Comparison of ENCODE assay signal across 17 mouse cellular contexts in genomic region chr10:81546788-81547571, GRCm38 (mm10). TPM values are rescaled to one million over a fixed set of nuclear protein-coding genes. Genes with fewer than 3 reads are reported as not detected.
DNase-seq lines count a peak whose midpoint lies in the region; ATAC-seq and TF ChIP-seq lines count a peak whose summit lies in the region.
"Had no signal": no experiment of that assay in that cellular context is flagged by ENCODE, and none has a peak within 500 bp of the region (broad histone marks: within the 10 kb centered on the region; RNA-seq: fewer than 3 reads in every experiment).

No protein-coding gene starts in this region.

- peak overlapping the region; percentile 40; the same call in 1 of the 2 replicates for H3K9ac ChIP-seq in heart, embryonic 14.5 days (ENCODE audit: low read length)
- peak overlapping the region; percentile 32; the same call in 1 of the 2 replicates for H3K9ac ChIP-seq in embryonic facial prominence, embryonic 13.5 days
- H3K9ac ChIP-seq in liver, embryonic 14.5 days (replicated peaks) = peak overlapping the region; percentile 24; the same call in 1 of the 2 replicates
- H3K9ac ChIP-seq: midbrain, embryonic 13.5 days had no signal

- intact Hi-C loops in heart, postnatal 10 days (cut with DNase I) = no loop called here

- H3K4me1 ChIP-seq in heart, embryonic 14.5 days (ENCODE audit: control insufficient read depth in 2 of 2, insufficient read depth in 2 of 2, low read length in 2 of 2) = peaks cover 18 to 27% of the 10 kb centered on the region in 2 experiments
- peaks cover 78% of the 10 kb centered on the region for H3K4me1 ChIP-seq in G1E (ENCODE audit: insufficient read depth, low read depth, low read length)
- H3K4me1 ChIP-seq in embryonic facial prominence, embryonic 13.5 days = peaks cover 35% of the 10 kb centered on the region
- H3K4me1 ChIP-seq in liver, embryonic 14.5 days (replicated peaks; ENCODE audit: control insufficient read depth in 2 of 2, insufficient read depth in 2 of 2, low read length in 1 of 2) = peaks cover 19 to 38% of the 10 kb centered on the region in 2 experiments

- no peaks in the 10 kb centered on the region for H3K36me3 ChIP-seq in heart, embryonic 14.5 days (ENCODE audit: control insufficient read depth, insufficient read depth, low read length)
- H3K36me3 ChIP-seq in G1E (replicated peaks) = peaks cover 18% of the 10 kb centered on the region
- H3K36me3 ChIP-seq in embryonic facial prominence, embryonic 13.5 days = peaks cover 9% of the 10 kb centered on the region; the same call in 1 of the 2 replicates
- no peaks in the 10 kb centered on the region for H3K36me3 ChIP-seq in liver, embryonic 14.5 days (replicated peaks; ENCODE audit: control insufficient read depth, insufficient read depth, low read depth)
- H3K36me3 ChIP-seq: heart, embryonic 15.5 days; midbrain, embryonic 13.5 days had no signal

- no peaks in the 10 kb centered on the region for H3K9me3 ChIP-seq in heart, embryonic 14.5 days (ENCODE audit: control insufficient read depth, low read length)
- H3K9me3 ChIP-seq in G1E (replicated peaks) = no peaks in the 10 kb centered on the region
- no peaks in the 10 kb centered on the region for H3K9me3 ChIP-seq in embryonic facial prominence, embryonic 13.5 days
- H3K9me3 ChIP-seq in liver, embryonic 14.5 days (ENCODE audit: control insufficient read depth, low read length) = no peaks in the 10 kb centered on the region
- H3K9me3 ChIP-seq: heart, embryonic 15.5 days; hindbrain, embryonic 12.5 days; midbrain, embryonic 13.5 days had no signal

- no peak overlapping the region for H3K4me2 ChIP-seq in heart, embryonic 14.5 days (ENCODE audit: low read length)
- no peak overlapping the region for H3K4me2 ChIP-seq in embryonic facial prominence, embryonic 13.5 days
- H3K4me2 ChIP-seq in liver, embryonic 14.5 days (ENCODE audit: low read depth) = peak overlapping the region; percentile 88; the same call in 1 of the 2 replicates
- H3K4me2 ChIP-seq: heart, embryonic 15.5 days; hindbrain, embryonic 12.5 days; midbrain, embryonic 13.5 days had no signal

- TF ChIP-seq EP300 in liver, embryonic 14.5 days (IDR thresholded peaks at IDR 0.05; ENCODE audit: low read depth) = no peak

- H3K4me3 ChIP-seq in heart, embryonic 14.5 days (ENCODE audit: control insufficient read depth in 1 of 2, insufficient read depth in 1 of 2, low read depth in 1 of 2, low read length in 2 of 2) = no peak overlapping the region
- 0 out of 2 replicates have a peak overlapping the region, but pooled peaks have one; percentile 1 for H3K4me3 ChIP-seq in G1E (ENCODE audit: low read depth, low read length)
- H3K4me3 ChIP-seq in embryonic facial prominence, embryonic 13.5 days = no peak overlapping the region
- no peak overlapping the region for H3K4me3 ChIP-seq in liver, embryonic 14.5 days (ENCODE audit: insufficient read depth in 1 of 2, low read depth in 2 of 2, low read length in 2 of 2)
- H3K4me3 ChIP-seq: heart, embryonic 15.5 days; hindbrain, embryonic 12.5 days; midbrain, embryonic 13.5 days had no signal

- no peaks in the 10 kb centered on the region for H3K27me3 ChIP-seq in heart, embryonic 14.5 days (ENCODE audit: control insufficient read depth, insufficient read depth, low read length)
- H3K27me3 ChIP-seq in G1E (ENCODE audit: insufficient read depth, low read length) = no peaks in the 10 kb centered on the region
- no peaks in the 10 kb centered on the region for H3K27me3 ChIP-seq in embryonic facial prominence, embryonic 13.5 days
- H3K27me3 ChIP-seq in liver, embryonic 14.5 days (ENCODE audit: control insufficient read depth, insufficient read depth, low read length) = no peaks in the 10 kb centered on the region
- H3K27me3 ChIP-seq: heart, embryonic 15.5 days; hindbrain, embryonic 12.5 days; midbrain, embryonic 13.5 days had no signal

- no peak for ATAC-seq in heart, embryonic 14.5 days (ENCODE audit: insufficient number of reproducible peaks, insufficient read depth, low FRiP score, low read depth)
- ATAC-seq in G1E (ENCODE audit: extremely low read depth, insufficient number of reproducible peaks, low FRiP score, poor library complexity, severe bottlenecking) = no peak
- ATAC-seq in embryonic facial prominence, embryonic 13.5 days (ENCODE audit: insufficient number of reproducible peaks, insufficient read depth, low FRiP score, low TSS enrichment, low read depth) = no peak
- ATAC-seq in liver, embryonic 14.5 days (ENCODE audit: insufficient read depth) = no peak
- ATAC-seq in erythroblast, adult 5-6 weeks (replicated peaks; ENCODE audit: low FRiP score, poor library complexity, severe bottlenecking) = no peak
- ATAC-seq: midbrain, embryonic 13.5 days had no signal

- no peak for TF ChIP-seq CTCF in G1E (IDR thresholded peaks at IDR 0.05; ENCODE audit: low read depth, low read length)
- no peak for TF ChIP-seq CTCF in liver, embryonic 14.5 days (IDR thresholded peaks at IDR 0.05; ENCODE audit: low read depth)

- WGBS in heart, embryonic 14.5 days = 88% methylated on average over 13 of the region's 13 CpGs
- 92% methylated on average over 13 of the region's 13 CpGs for WGBS in embryonic facial prominence, embryonic 13.5 days
- 76% methylated on average over 13 of the region's 13 CpGs for WGBS in liver, embryonic 14.5 days (ENCODE audit: insufficient replicate concordance)

- no peak overlapping the region for H3K27ac ChIP-seq in heart, embryonic 14.5 days (replicated peaks in 1 of 2; ENCODE audit: control insufficient read depth in 1 of 2, insufficient read depth in 1 of 2, low read depth in 2 of 2, low read length in 2 of 2)
- no peak overlapping the region for H3K27ac ChIP-seq in embryonic facial prominence, embryonic 13.5 days
- peak overlapping the region; percentile 69 for H3K27ac ChIP-seq in liver, embryonic 14.5 days
- H3K27ac ChIP-seq: heart, embryonic 15.5 days; hindbrain, embryonic 12.5 days; midbrain, embryonic 13.5 days had no signal

- no peak for DNase-seq in heart, postnatal 10 days
- DNase-seq in G1E (ENCODE audit: low spot score) = no peak
- no peak for DNase-seq in liver, embryonic 14.5 days (ENCODE audit: low read depth in 3 of 3, low spot score in 3 of 3)
- DNase-seq in spleen, postnatal 10 days (ENCODE audit: low spot score in 2 of 2) = no peak
- DNase-seq in c-Kit-positive CD71-positive TER-119-positive erythroid progenitor cells, embryonic 14.5 days (ENCODE audit: low spot score) = no peak
- DNase-seq: adrenal gland, adult 2 months; cerebellum, adult 8-10 months; kidney, adult 2 months; layer of hippocampus, postnatal 36 days; right cerebral cortex, postnatal 25 days; thymus, postnatal 25 days had no signal

RNA-seq across cellular contexts. Expression of gene Gna11, which starts 2.0 kb away (rescaled TPM):
- 54.9 and 57.4 TPM in 2 replicates for polyA plus RNA-seq in heart, embryonic 14.5 days (2014; fragmentation: Nextera tagmentation; extraction: Ambion mirVana)
- total RNA-seq in heart, postnatal 10 days (2021) = 10 to 100 TPM; 59.2 to 60.6 TPM
- total RNA-seq in G1E (2014; fragmentation: Nextera tagmentation) (6.4 and 6.5 TPM in 2 replicates), G1E (2017) (8.4 and 9.7 TPM in 2 replicates)
- 13.0 and 14.0 TPM in 2 replicates for polyA plus RNA-seq in G1E (2012)
- 84.2 and 90.1 TPM in 2 replicates for polyA plus RNA-seq in embryonic facial prominence, embryonic 13.5 days (2015; fragmentation: Nextera tagmentation; extraction: Ambion mirVana)
- 14.8 and 17.0 TPM in 2 replicates for polyA plus RNA-seq in liver, embryonic 14.5 days (2012; rRNA removed)
- 17.3 and 17.4 TPM in 2 replicates for polyA plus RNA-seq in liver, embryonic 14.5 days (2014; fragmentation: Nextera tagmentation; extraction: Ambion mirVana)
- total RNA-seq in erythroblast, adult 5-6 weeks (2015; ENCODE audit: low replicate concordance) = 1.9 and 2.1 TPM in 2 replicates
- 5.9 and 10.9 TPM in 2 replicates for total RNA-seq in erythroblast, adult 5-6 weeks (2017; ENCODE audit: low replicate concordance)

RNA-seq across cellular contexts. Expression of gene Aes, which starts 12.3 kb away (rescaled TPM):
- polyA plus RNA-seq in heart, embryonic 14.5 days (2014; fragmentation: Nextera tagmentation; extraction: Ambion mirVana) = 367 and 598 TPM in 2 replicates
- 100 to 1,000 TPM; 867 to 890 TPM for total RNA-seq in heart, postnatal 10 days (2021)
- 396 and 400 TPM in 2 replicates for total RNA-seq in G1E (2014; fragmentation: Nextera tagmentation)
- total RNA-seq in G1E (2017) = 182 and 238 TPM in 2 replicates
- 1,535 and 1,925 TPM in 2 replicates for polyA plus RNA-seq in G1E (2012)
- 464 and 465 TPM in 2 replicates for polyA plus RNA-seq in embryonic facial prominence, embryonic 13.5 days (2015; fragmentation: Nextera tagmentation; extraction: Ambion mirVana)
- polyA plus RNA-seq in liver, embryonic 14.5 days (2012; rRNA removed) = 113 and 134 TPM in 2 replicates
- polyA plus RNA-seq in liver, embryonic 14.5 days (2014; fragmentation: Nextera tagmentation; extraction: Ambion mirVana) = 139 and 156 TPM in 2 replicates
- total RNA-seq in erythroblast, adult 5-6 weeks (2015; ENCODE audit: low replicate concordance) = 68.5 and 77.8 TPM in 2 replicates
- total RNA-seq in erythroblast, adult 5-6 weeks (2017; ENCODE audit: low replicate concordance) = 31.4 and 81.9 TPM in 2 replicates

RNA-seq across cellular contexts. Expression of gene Gna15, which starts 23.0 kb away (rescaled TPM):
- 0.74 and 0.89 TPM in 2 replicates for polyA plus RNA-seq in heart, embryonic 14.5 days (2014; fragmentation: Nextera tagmentation; extraction: Ambion mirVana)
- under 1 TPM; 0.60 to 0.74 TPM for total RNA-seq in heart, postnatal 10 days (2021)
- total RNA-seq in G1E (2014; fragmentation: Nextera tagmentation) (20.9 and 22.5 TPM in 2 replicates), G1E (2017) (20.1 and 21.5 TPM in 2 replicates)
- polyA plus RNA-seq in G1E (2012) = 16.5 TPM in 2 replicates
- 2.0 and 2.1 TPM in 2 replicates for polyA plus RNA-seq in embryonic facial prominence, embryonic 13.5 days (2015; fragmentation: Nextera tagmentation; extraction: Ambion mirVana)
- 4.2 and 4.6 TPM in 2 replicates for polyA plus RNA-seq in liver, embryonic 14.5 days (2012; rRNA removed)
- polyA plus RNA-seq in liver, embryonic 14.5 days (2014; fragmentation: Nextera tagmentation; extraction: Ambion mirVana) = 3.2 and 4.7 TPM in 2 replicates
- total RNA-seq in erythroblast, adult 5-6 weeks (2015; ENCODE audit: low replicate concordance) = 2.1 and 12.1 TPM in 2 replicates
- total RNA-seq in erythroblast, adult 5-6 weeks (2017; ENCODE audit: low replicate concordance) = 6.3 and 14.8 TPM in 2 replicates

RNA-seq across cellular contexts. Expression of gene Tle2, which starts 27.4 kb away (rescaled TPM):
- polyA plus RNA-seq in heart, embryonic 14.5 days (2014; fragmentation: Nextera tagmentation; extraction: Ambion mirVana) = 21.6 and 21.8 TPM in 2 replicates
- 10 to 100 TPM in 1 of 2 experiments, 1 to 10 TPM in 1; 8.1 to 11.2 TPM for total RNA-seq in heart, postnatal 10 days (2021)
- 0.45 and 1.8 TPM in 2 replicates for total RNA-seq in G1E (2014; fragmentation: Nextera tagmentation)
- 1.5 and 2.5 TPM in 2 replicates for total RNA-seq in G1E (2017)
- polyA plus RNA-seq in G1E (2012) = 3.3 and 3.6 TPM in 2 replicates
- 63.4 and 71.4 TPM in 2 replicates for polyA plus RNA-seq in embryonic facial prominence, embryonic 13.5 days (2015; fragmentation: Nextera tagmentation; extraction: Ambion mirVana)
- 5.2 and 6.5 TPM in 2 replicates for polyA plus RNA-seq in liver, embryonic 14.5 days (2012; rRNA removed)
- 0.82 and 0.90 TPM in 2 replicates for polyA plus RNA-seq in liver, embryonic 14.5 days (2014; fragmentation: Nextera tagmentation; extraction: Ambion mirVana)
- not detected in 2 replicates for total RNA-seq in erythroblast, adult 5-6 weeks (2015; ENCODE audit: low replicate concordance)
- total RNA-seq in erythroblast, adult 5-6 weeks (2017; ENCODE audit: low replicate concordance) = not detected in 2 replicates

RNA-seq across cellular contexts. Expression of gene S1pr4, which starts 47.0 kb away (rescaled TPM):
- 0.24 and 0.35 TPM in 2 replicates for polyA plus RNA-seq in heart, embryonic 14.5 days (2014; fragmentation: Nextera tagmentation; extraction: Ambion mirVana)
- total RNA-seq in heart, postnatal 10 days (2021) = under 1 TPM; 0.86 to 0.87 TPM
- not detected in 2 replicates for total RNA-seq in G1E (2014; fragmentation: Nextera tagmentation)
- total RNA-seq in G1E (2017) = 1.6 and 1.9 TPM in 2 replicates
- polyA plus RNA-seq in G1E (2012) = 0.75 and 1.00 TPM in 2 replicates
- polyA plus RNA-seq in embryonic facial prominence, embryonic 13.5 days (2015; fragmentation: Nextera tagmentation; extraction: Ambion mirVana) = 0.25 and 0.31 TPM in 2 replicates
- 1.5 and 1.8 TPM in 2 replicates for polyA plus RNA-seq in liver, embryonic 14.5 days (2012; rRNA removed)
- polyA plus RNA-seq in liver, embryonic 14.5 days (2014; fragmentation: Nextera tagmentation; extraction: Ambion mirVana) = 1.4 and 1.5 TPM in 2 replicates
- 2.9 and 4.6 TPM in 2 replicates for total RNA-seq in erythroblast, adult 5-6 weeks (2015; ENCODE audit: low replicate concordance)
- 2.1 and 6.0 TPM in 2 replicates for total RNA-seq in erythroblast, adult 5-6 weeks (2017; ENCODE audit: low replicate concordance)
